Mouse (Mus musculus): ENCODE measurements around the gene Slc12a9. TPM values are rescaled to one million over a fixed set of nuclear protein-coding genes. Genes with fewer than 3 reads are reported as not detected.

The Slc12a9 gene
- polyA plus RNA-seq, 1 experiment from 2014 or later, result 12.6 TPM

Small RNA genes lying within 50 kb of the gene (microRNA-seq; reads per million reads assigned to microRNA genes)
- gene Mir7036 (not detected), gene Mir8116 (not detected)

Other genes starting within 250 kb of the Slc12a9 start
- 3.7 and 3.8 TPM in 2 replicates for gene Trim56, start 217.4 kb downstream of the Slc12a9 start, polyA plus RNA-seq (2016; fragmentation: Nextera tagmentation; extraction: Ambion mirVana)
- gene Muc3, start 184.3 kb downstream of the Slc12a9 start, polyA plus RNA-seq (2016; fragmentation: Nextera tagmentation; extraction: Ambion mirVana), result not detected in 2 replicates
- gene Muc3a, start 121.2 kb downstream of the Slc12a9 start, polyA plus RNA-seq (2016; fragmentation: Nextera tagmentation; extraction: Ambion mirVana), result not detected in 2 replicates
- gene Ache, start 46.1 kb downstream of the Slc12a9 start, polyA plus RNA-seq (2016; fragmentation: Nextera tagmentation; extraction: Ambion mirVana), result 3.8 and 4.5 TPM in 2 replicates
- gene Ufsp1, start 39.0 kb downstream of the Slc12a9 start, polyA plus RNA-seq (2016; fragmentation: Nextera tagmentation; extraction: Ambion mirVana), result 7.8 and 8.3 TPM in 2 replicates
- gene Srrt, start 25.9 kb downstream of the Slc12a9 start, polyA plus RNA-seq (2016; fragmentation: Nextera tagmentation; extraction: Ambion mirVana), result 191 and 214 TPM in 2 replicates
- gene Trip6, start 19.2 kb downstream of the Slc12a9 start, polyA plus RNA-seq (2016; fragmentation: Nextera tagmentation; extraction: Ambion mirVana), result 73.1 and 76.2 TPM in 2 replicates
- 53.6 and 56.8 TPM in 2 replicates for gene Ephb4, start 16.5 kb upstream of the Slc12a9 start, polyA plus RNA-seq (2016; fragmentation: Nextera tagmentation; extraction: Ambion mirVana)
- 0.11 and 0.16 TPM in 2 replicates for gene Zan, start 143.5 kb upstream of the Slc12a9 start, polyA plus RNA-seq (2016; fragmentation: Nextera tagmentation; extraction: Ambion mirVana)
- gene Pop7, start 168.9 kb upstream of the Slc12a9 start, polyA plus RNA-seq (2016; fragmentation: Nextera tagmentation; extraction: Ambion mirVana), result 55.3 and 59.9 TPM in 2 replicates
- 15.2 and 15.3 TPM in 2 replicates for gene Gigyf1, start 185.0 kb upstream of the Slc12a9 start, polyA plus RNA-seq (2016; fragmentation: Nextera tagmentation; extraction: Ambion mirVana)
- gene Epo, start 199.6 kb upstream of the Slc12a9 start, polyA plus RNA-seq (2016; fragmentation: Nextera tagmentation; extraction: Ambion mirVana), result 2.1 and 2.3 TPM in 2 replicates
- gene Gnb2, start 199.9 kb upstream of the Slc12a9 start, polyA plus RNA-seq (2016; fragmentation: Nextera tagmentation; extraction: Ambion mirVana), result 276 and 281 TPM in 2 replicates
- 4.5 and 5.4 TPM in 2 replicates for gene Actl6b, start 219.9 kb upstream of the Slc12a9 start, polyA plus RNA-seq (2016; fragmentation: Nextera tagmentation; extraction: Ambion mirVana)
- gene Tfr2, start 236.2 kb upstream of the Slc12a9 start, polyA plus RNA-seq (2016; fragmentation: Nextera tagmentation; extraction: Ambion mirVana), result 1.7 and 2.2 TPM in 2 replicates